Mouse (Mus musculus) hindbrain, embryonic 14.5 days (tissue): Measurements from ENCODE around the gene Gm20897. TPM values are rescaled to one million over a fixed set of nuclear protein-coding genes. Genes with fewer than 3 reads are reported as not detected.
"Not testable (repeated sequence)": the region's sequence is repeated elsewhere in the genome, so short reads cannot be mapped to it uniquely, and the experiment has no call there.

Source experiments
- ATAC-seq: fragments of 200-750 bp; cut with Nextera tagmentation; 2 replicates; pipeline ENCODE4 v1.8.0; 2017; ENCODE audit warnings: moderate number of reproducible peaks, mild to moderate bottlenecking, moderate TSS enrichment, moderate library complexity; ENCODE audit not compliant: low FRiP score
- DNase-seq: peaks from one replicate; pipeline ENCODE4 v3.0.0-alpha.2; 2015; ENCODE audit warnings: low spot score
- H3K27ac ChIP-seq: fragments of 300-500 bp; sonication (generic); 2 replicates; pipeline ENCODE4 v1.5.1; 2014; ENCODE audit warnings: mild to moderate bottlenecking, moderate library complexity
- H3K27me3 ChIP-seq: fragments of 300-500 bp; sonication (generic); 2 replicates; pipeline ENCODE4 v1.6.1; 2014; ENCODE audit warnings: mild to moderate bottlenecking, low read length, mixed read lengths; ENCODE audit not compliant: control insufficient read depth, insufficient read depth
- H3K36me3 ChIP-seq: fragments of 300-500 bp; sonication (generic); replicated peaks from 2 replicates; pipeline ENCODE4 v1.6.1; 2014; ENCODE audit not compliant: control insufficient read depth, insufficient read depth
- H3K4me1 ChIP-seq: fragments of 300-500 bp; sonication (generic); replicated peaks from 2 replicates; pipeline ENCODE4 v1.6.1; 2014; ENCODE audit warnings: antibody characterized with exemption, low read length, mixed read lengths; ENCODE audit not compliant: control insufficient read depth, insufficient read depth
- H3K4me2 ChIP-seq: fragments of 300-500 bp; sonication (generic); replicated peaks from 2 replicates; pipeline ENCODE4 v1.6.1; 2014; ENCODE audit warnings: mild to moderate bottlenecking, moderate library complexity
- H3K4me3 ChIP-seq: fragments of 300-500 bp; sonication (generic); replicated peaks from 2 replicates; pipeline ENCODE4 v1.5.1; 2014; ENCODE audit warnings: mild to moderate bottlenecking, low read length
- H3K9ac ChIP-seq: fragments of 300-500 bp; sonication (generic); 2 replicates; pipeline ENCODE4 v1.6.1; 2014
- H3K9me3 ChIP-seq: fragments of 300-500 bp; sonication (generic); 2 replicates; pipeline ENCODE4 v1.6.1; 2016; ENCODE audit warnings: low read length; ENCODE audit not compliant: control insufficient read depth
- WGBS: fragments of 180-500 bp; shearing (Covaris S2); extraction: QIAGEN DNeasy Blood & Tissue Kit; methylation state at CpG from one replicate; pipeline ENCODE4 v1.1.7; 2014; 5-methylcytosine and 5-hydroxymethylcytosine counted together
- polyA plus RNA-seq: library from polyadenylated mRNA; unstranded; fragments of >200 nt; fragmentation: Nextera tagmentation; extraction: Ambion mirVana; gene quantifications from 2 replicates; pipeline ENCODE4 v1.2.1, GENCODE M21; 2014

Gm20897 gene
- not detected in 2 replicates for polyA plus RNA-seq

- not testable (repeated sequence) for DNase-seq, H3K27me3 ChIP-seq, H3K4me1 ChIP-seq, H3K4me2 ChIP-seq, H3K4me3 ChIP-seq, H3K36me3 ChIP-seq, H3K9me3 ChIP-seq, H3K9ac ChIP-seq, H3K27ac ChIP-seq, ATAC-seq
- WGBS: 85% methylated on average over 4 of the region's 6 CpGs
Measured at GRCm38 (mm10) chrY:38502138-38502537, at the start of gene Gm20897. TSS of gene Gm20897 (minus strand) at chrY:38502238.

Other genes starting within 250 kb of the Gm20897 start
- not detected in 2 replicates for gene Gm21732, start 73.5 kb upstream of the Gm20897 start, polyA plus RNA-seq